Mouse (Mus musculus) lung, adult 2 months (tissue): Measurements from ENCODE around the gene Slc17a7.

Experiments used
- CTCF ChIP-seq: fragments of 200-500 bp; IDR thresholded peaks from 2 replicates; pipeline ENCODE4 v1.5.1; 2011; ENCODE audit warnings: mild to moderate bottlenecking, low read length, control low read depth; ENCODE audit not compliant: insufficient read depth
- POLR2A ChIP-seq: fragments of 200-500 bp; IDR thresholded peaks from 2 replicates; pipeline ENCODE4 v1.6.1; 2011; ENCODE audit warnings: low read depth, mild to moderate bottlenecking, control low read depth, low read length, borderline replicate concordance; ENCODE audit errors: extremely low read depth

DNA sequence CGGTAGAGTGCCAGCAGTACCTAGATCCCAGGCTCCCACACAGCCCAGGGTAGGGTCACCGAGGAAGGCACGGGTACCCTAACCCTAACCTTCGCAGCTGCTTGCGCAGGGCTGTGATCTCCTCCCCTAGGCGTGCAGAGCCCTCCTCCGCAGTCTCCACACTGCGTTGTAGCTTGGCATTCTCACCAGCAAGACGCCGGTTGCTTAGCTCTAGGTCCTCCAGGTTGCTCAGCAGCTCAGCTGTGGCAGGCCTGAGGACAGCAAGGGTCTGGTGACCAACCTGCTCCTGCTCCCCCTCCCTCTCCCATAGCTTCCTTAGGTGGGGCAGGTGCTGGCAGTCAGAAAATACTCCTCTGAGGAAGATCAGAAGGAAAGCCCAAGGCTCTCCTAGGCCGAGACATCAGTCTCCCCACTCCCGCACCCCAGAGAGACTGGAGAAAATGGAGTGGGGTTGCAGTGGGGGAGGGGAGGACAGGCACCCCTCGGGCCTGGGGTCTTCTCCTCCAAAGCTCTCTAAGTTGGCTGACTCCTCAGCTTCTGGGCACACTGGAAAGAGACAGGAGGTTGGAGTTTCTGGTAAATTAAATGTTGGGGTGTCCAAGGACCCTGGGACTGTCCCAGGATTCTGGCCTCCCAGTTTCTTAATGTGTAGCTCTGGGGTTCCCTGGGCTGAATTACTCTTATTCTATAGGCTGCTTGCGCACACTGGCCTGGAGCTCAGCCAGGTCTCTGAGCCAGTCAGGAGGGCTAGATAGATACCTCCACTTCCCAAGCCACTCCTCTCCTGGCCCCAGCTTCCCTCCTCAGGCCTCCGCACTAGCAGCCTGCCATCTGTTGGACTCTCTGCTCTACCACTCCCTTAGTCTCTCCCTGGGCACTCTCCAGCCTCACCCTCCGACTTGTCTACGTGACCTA is 30.4 kb downstream of the Slc17a7 start:
- no peak for TF ChIP-seq CTCF
- peak; percentile 34; the same call in 1 of the 2 replicates for TF ChIP-seq POLR2A
